Mouse (Mus musculus) olfactory bulb, adult 2 months (tissue): ENCODE measurements around the gene Aldh1l1. TPM values are rescaled to one million over a fixed set of nuclear protein-coding genes. Genes with fewer than 3 reads are reported as not detected.

Source experiments
- H3K27ac ChIP-seq: fragments of 200-500 bp; 2 replicates; pipeline ENCODE4 v1.5.1; 2012; ENCODE audit warnings: low read depth, low read length; ENCODE audit not compliant: insufficient read depth
- H3K4me1 ChIP-seq: fragments of 200-500 bp; 2 replicates; pipeline ENCODE4 v1.6.1; 2012; ENCODE audit warnings: low read length; ENCODE audit not compliant: control insufficient read depth, insufficient read depth
- H3K4me3 ChIP-seq: fragments of 200-500 bp; 2 replicates; pipeline ENCODE4 v1.5.1; 2012; ENCODE audit warnings: mild to moderate bottlenecking, low read depth, low read length, moderate library complexity; ENCODE audit not compliant: insufficient read depth
- CTCF ChIP-seq: fragments of 200-500 bp; IDR thresholded peaks from 2 replicates; pipeline ENCODE4 v1.5.1; 2012; ENCODE audit warnings: low read depth, mild to moderate bottlenecking, low read length, moderate library complexity; ENCODE audit not compliant: insufficient read depth
- POLR2A ChIP-seq: fragments of 200-500 bp; IDR thresholded peaks from 2 replicates; pipeline ENCODE4 v1.6.1; 2012; ENCODE audit warnings: mild to moderate bottlenecking, low read depth, low read length, moderate library complexity; ENCODE audit not compliant: insufficient read depth
- WGBS: fragments of 180-500 bp; shearing (Covaris S2); methylation state at CpG from one replicate; pipeline ENCODE4 v1.1.7; 2018; 5-methylcytosine and 5-hydroxymethylcytosine counted together
- polyA plus RNA-seq: library from polyadenylated mRNA; stranded (reverse); fragments of >200 nt; gene quantifications from 2 replicates; pipeline ENCODE4 v1.2.4, GENCODE M21; 2012; ENCODE audit warnings: low replicate concordance; ENCODE audit not compliant: missing spikeins, insufficient read depth, insufficient read length

Aldh1l1 gene
- polyA plus RNA-seq, 1 experiment = not detected

GRCm38 (mm10) chr6:90602304-90602703 is 116.1 kb downstream of the Aldh1l1 start:
- WGBS = 96% methylated on average over 3 of the region's 3 CpGs
- H3K4me3 ChIP-seq = no peak overlapping the region
- TF ChIP-seq CTCF (no peak), POLR2A (no peak)
- H3K27ac ChIP-seq = no peak overlapping the region
- peaks cover 9% of the 10 kb centered on the region; the same call in 1 of the 2 replicates for H3K4me1 ChIP-seq

GRCm38 (mm10) chr6:90603126-90603525 is 116.9 kb downstream of the Aldh1l1 start:
- no peak overlapping the region for H3K27ac ChIP-seq
- no peak for TF ChIP-seq CTCF
- no peak for TF ChIP-seq POLR2A
- H3K4me1 ChIP-seq = peaks cover 9% of the 10 kb centered on the region; the same call in 1 of the 2 replicates
- 70% methylated on average over 7 of the region's 7 CpGs for WGBS
- H3K4me3 ChIP-seq = no peak overlapping the region

GRCm38 (mm10) chr6:90604130-90604529 is 117.9 kb downstream of the Aldh1l1 start:
- no peak overlapping the region for H3K4me3 ChIP-seq
- no peak for TF ChIP-seq CTCF
- no peak for TF ChIP-seq POLR2A
- 67% methylated on average over 3 of the region's 3 CpGs for WGBS

GRCm38 (mm10) chr6:90604533-90605297 is 118.5 kb downstream of the Aldh1l1 start, which contains the start of gene Slc41a3:
Slc41a3 (plus strand) TSS chr6:90604725.
- 2% methylated on average over 49 of the region's 49 CpGs for WGBS
- Histone ChIP-seq H3K4me3 (peak within 1 kb of the TSS; percentile 61), H3K27ac (no peak within 1 kb of the TSS), H3K4me1 (peaks cover 9% of the 10 kb centered on the region; the same call in 1 of the 2 replicates)
- TF ChIP-seq CTCF (no peak), POLR2A (no peak)

More at GRCm38 (mm10) chr6:90604130-90604529, 117.9 kb downstream of the Aldh1l1 start:
- no peak overlapping the region for H3K27ac ChIP-seq
- H3K4me1 ChIP-seq = peaks cover 9% of the 10 kb centered on the region; the same call in 1 of the 2 replicates

GRCm38 (mm10) chr6:90605298-90605665 is 119.1 kb downstream of the Aldh1l1 start:
- H3K27ac ChIP-seq = no peak overlapping the region
- H3K4me3 ChIP-seq = peak overlapping the region; percentile 61
- TF ChIP-seq POLR2A (no peak), CTCF (no peak)
- WGBS = 29% methylated on average over 5 of the region's 5 CpGs
- H3K4me1 ChIP-seq = peaks cover 9% of the 10 kb centered on the region; the same call in 1 of the 2 replicates

- TF ChIP-seq CTCF = peak; percentile 88; the same call in 1 of the 2 replicates
- TF ChIP-seq POLR2A = no peak
- Histone ChIP-seq H3K27ac (no peak overlapping the region), H3K4me1 (peaks cover 9% of the 10 kb centered on the region; the same call in 1 of the 2 replicates), H3K4me3 (no peak overlapping the region)
- WGBS = 35% methylated on average over 7 of the region's 7 CpGs
Observed at GRCm38 (mm10) chr6:90606538-90606937, 120.3 kb downstream of the Aldh1l1 start.

- 10% methylated on average over 5 of the region's 5 CpGs for WGBS
Observed at GRCm38 (mm10) chr6:90607196-90607595, 121.0 kb downstream of the Aldh1l1 start.

GRCm38 (mm10) chr6:90608186-90608585 is 122.0 kb downstream of the Aldh1l1 start:
- H3K4me3 ChIP-seq = no peak overlapping the region
- H3K4me1 ChIP-seq = peaks cover 9% of the 10 kb centered on the region; the same call in 1 of the 2 replicates
- no peak for TF ChIP-seq POLR2A
- no peak overlapping the region for H3K27ac ChIP-seq
- WGBS = 84% methylated on average over 6 of the region's 6 CpGs

More at GRCm38 (mm10) chr6:90607196-90607595, 121.0 kb downstream of the Aldh1l1 start:
- Histone ChIP-seq H3K27ac (no peak overlapping the region), H3K4me1 (peaks cover 9% of the 10 kb centered on the region; the same call in 1 of the 2 replicates), H3K4me3 (no peak overlapping the region)
- TF ChIP-seq POLR2A (no peak), CTCF (peak; percentile 75; the same call in 1 of the 2 replicates)

GRCm38 (mm10) chr6:90610248-90610647 is 124.0 kb downstream of the Aldh1l1 start:
- Histone ChIP-seq H3K4me3 (no peak overlapping the region), H3K27ac (no peak overlapping the region), H3K4me1 (peaks cover 2% of the 10 kb centered on the region; the same call in 1 of the 2 replicates)
- 97% methylated on average over 5 of the region's 5 CpGs for WGBS
- no peak for TF ChIP-seq POLR2A
- no peak for TF ChIP-seq CTCF
